Mouse (Mus musculus) right cerebral cortex, postnatal 10 days (tissue): Measurements from ENCODE around the gene Olfr740.

Experiments used
- DNase-seq, 2 experiments: peaks; one replicate each; pipeline ENCODE4 v3.0.0; 2021; ENCODE audit warnings: low spot score in 2 of 2

Gene Olfr740

GRCm38 (mm10) chr14:50445245-50445644 lies at the start of gene Olfr740:
Gene Olfr740 (plus strand): TSS chr14:50445545.
- DNase-seq = no peak

- DNase-seq = no peak
These were observed 38.1 kb upstream of the Olfr740 start, which contains the start of gene Olfr738 for GRCm38 (mm10) chr14:50407268-50407667. Gene Olfr738 (plus strand): TSS chr14:50407568.

- DNase-seq = no peak
These were observed 27.0 kb upstream of the Olfr740 start, which contains the start of gene Olfr739 for GRCm38 (mm10) chr14:50418326-50418725. Gene Olfr739 (plus strand): TSS chr14:50418626.

GRCm38 (mm10) chr14:50472438-50472837 lies 27.1 kb downstream of the Olfr740 start, which contains the start of gene Olfr741:
Gene Olfr741 (plus strand): TSS chr14:50472738.
- DNase-seq = no peak

GRCm38 (mm10) chr14:50478406-50478805 lies 33.1 kb downstream of the Olfr740 start:
- DNase-seq = no peak

- DNase-seq = no peak
These were observed 58.0 kb downstream of the Olfr740 start, which contains the start of gene Olfr742 for GRCm38 (mm10) chr14:50503300-50503699. Gene Olfr742 (plus strand): TSS chr14:50503600.
